Mouse (Mus musculus) hindbrain, embryonic 10.5 days (tissue): ENCODE data around the gene Rasgef1a. TPM values are rescaled to one million over a fixed set of nuclear protein-coding genes. Genes with fewer than 3 reads are reported as not detected.
A peak's percentile ranks its signal among the peaks of the same experiment; 100 is the strongest.

Source experiments
- DNase-seq: peaks from one replicate; pipeline ENCODE4 v3.0.0-alpha.2; 2017; ENCODE audit warnings: low spot score
- H3K27ac ChIP-seq: fragments of 300-500 bp; sonication (generic); 2 replicates; pipeline ENCODE4 v1.5.1; 2016; ENCODE audit warnings: mild to moderate bottlenecking, moderate library complexity
- H3K27me3 ChIP-seq: fragments of 300-500 bp; sonication (generic); 2 replicates; pipeline ENCODE4 v1.6.1; 2016; ENCODE audit warnings: mild to moderate bottlenecking; ENCODE audit not compliant: poor library complexity, insufficient read depth, severe bottlenecking
- H3K36me3 ChIP-seq: fragments of 300-500 bp; sonication (generic); 2 replicates; pipeline ENCODE4 v1.6.1; 2016; ENCODE audit warnings: mild to moderate bottlenecking, moderate library complexity
- H3K4me1 ChIP-seq: fragments of 300-500 bp; sonication (generic); replicated peaks from 2 replicates; pipeline ENCODE4 v1.6.1; 2016; ENCODE audit warnings: mild to moderate bottlenecking
- H3K4me3 ChIP-seq: fragments of 300-500 bp; sonication (generic); 2 replicates; pipeline ENCODE4 v1.5.1; 2016; ENCODE audit warnings: mild to moderate bottlenecking, moderate library complexity
- H3K9me3 ChIP-seq: fragments of 300-500 bp; sonication (generic); 2 replicates; pipeline ENCODE4 v1.6.1; 2016; ENCODE audit warnings: mild to moderate bottlenecking, moderate library complexity
- WGBS: fragments of 180-500 bp; shearing (Covaris S2); methylation state at CpG from one replicate; pipeline ENCODE4 v1.1.7; 2016; 5-methylcytosine and 5-hydroxymethylcytosine counted together
- polyA plus RNA-seq: library from polyadenylated mRNA; unstranded; fragments of >200 nt; fragmentation: Nextera tagmentation; extraction: Ambion mirVana; gene quantifications from 2 replicates; pipeline ENCODE4 v1.2.1, GENCODE M21; 2016

Gene Rasgef1a
- polyA plus RNA-seq, 1 experiment from 2014 or later = not detected

DNA sequence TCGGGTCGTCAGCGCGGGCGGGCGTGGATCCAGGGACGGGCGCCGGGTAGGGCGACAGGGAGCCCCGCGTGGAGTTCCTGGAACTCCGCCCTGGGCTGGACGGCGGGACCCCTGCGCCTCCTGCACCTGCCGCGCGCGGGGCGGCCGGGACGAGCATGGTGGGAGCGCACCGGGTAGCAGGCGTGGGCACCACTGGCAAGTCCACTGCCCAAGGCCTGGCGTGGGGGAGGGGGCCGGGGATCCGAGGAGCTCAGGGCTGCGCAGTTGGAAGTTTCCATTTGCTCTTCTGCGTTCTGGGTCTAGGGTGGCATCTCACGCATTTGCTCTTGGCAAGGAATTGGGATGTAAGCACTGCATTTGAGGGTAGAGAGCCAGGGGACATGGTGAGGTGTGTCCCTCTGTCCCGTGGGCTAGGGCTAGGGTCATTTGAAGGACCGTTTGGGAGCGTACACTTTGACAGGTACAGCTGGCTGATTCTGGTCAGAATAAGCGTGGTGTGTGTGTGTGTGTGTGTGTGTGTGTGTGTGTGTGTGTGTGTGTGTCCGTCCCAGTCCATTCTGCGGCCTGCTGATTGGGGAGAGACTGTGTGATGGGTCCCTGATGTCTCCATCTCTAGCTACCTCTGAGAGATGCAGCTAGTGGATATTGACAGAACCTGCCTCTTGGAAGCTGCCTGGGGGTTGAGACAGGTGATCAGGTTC, 528 bp downstream of the Rasgef1a start:
- Histone ChIP-seq H3K27me3 (peaks cover 66% of the 10 kb centered on the region), H3K36me3 (no peaks in the 10 kb centered on the region), H3K9me3 (no peaks in the 10 kb centered on the region), H3K4me1 (peaks cover 23% of the 10 kb centered on the region), H3K27ac (peak overlapping the region; percentile 5; the same call in 1 of the 2 replicates), H3K4me3 (peak overlapping the region; percentile 57)
- WGBS = 12% methylated on average over 38 of the region's 38 CpGs
- peak; percentile 12 for DNase-seq

DNA sequence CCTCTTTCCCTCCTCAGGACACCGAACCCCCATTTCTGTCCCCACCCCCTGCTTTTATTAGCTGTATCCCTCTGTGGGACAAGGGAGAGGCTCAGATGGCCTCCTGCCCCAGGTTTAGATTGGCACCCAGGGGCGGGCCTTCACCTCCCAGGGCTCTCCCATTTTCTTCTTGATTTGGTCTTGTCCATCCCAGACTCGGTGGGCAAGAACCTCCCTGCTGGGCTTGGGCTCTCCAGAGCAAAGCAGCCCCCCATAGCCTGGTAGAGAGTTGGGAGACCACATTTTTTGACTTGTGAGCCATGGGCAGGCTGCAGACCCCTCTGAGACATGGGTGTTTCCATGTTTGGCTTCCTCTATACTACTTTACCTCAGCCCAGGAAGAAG, 1.1 kb downstream of the Rasgef1a start:
- no peak overlapping the region for H3K4me3 ChIP-seq
- peaks cover 71% of the 10 kb centered on the region for H3K27me3 ChIP-seq
- WGBS = 71% methylated on average over 3 of the region's 3 CpGs
- H3K36me3 ChIP-seq = no peaks in the 10 kb centered on the region
- no peaks in the 10 kb centered on the region for H3K9me3 ChIP-seq
- DNase-seq = no peak
- H3K27ac ChIP-seq = no peak overlapping the region
- peaks cover 23% of the 10 kb centered on the region for H3K4me1 ChIP-seq

DNA sequence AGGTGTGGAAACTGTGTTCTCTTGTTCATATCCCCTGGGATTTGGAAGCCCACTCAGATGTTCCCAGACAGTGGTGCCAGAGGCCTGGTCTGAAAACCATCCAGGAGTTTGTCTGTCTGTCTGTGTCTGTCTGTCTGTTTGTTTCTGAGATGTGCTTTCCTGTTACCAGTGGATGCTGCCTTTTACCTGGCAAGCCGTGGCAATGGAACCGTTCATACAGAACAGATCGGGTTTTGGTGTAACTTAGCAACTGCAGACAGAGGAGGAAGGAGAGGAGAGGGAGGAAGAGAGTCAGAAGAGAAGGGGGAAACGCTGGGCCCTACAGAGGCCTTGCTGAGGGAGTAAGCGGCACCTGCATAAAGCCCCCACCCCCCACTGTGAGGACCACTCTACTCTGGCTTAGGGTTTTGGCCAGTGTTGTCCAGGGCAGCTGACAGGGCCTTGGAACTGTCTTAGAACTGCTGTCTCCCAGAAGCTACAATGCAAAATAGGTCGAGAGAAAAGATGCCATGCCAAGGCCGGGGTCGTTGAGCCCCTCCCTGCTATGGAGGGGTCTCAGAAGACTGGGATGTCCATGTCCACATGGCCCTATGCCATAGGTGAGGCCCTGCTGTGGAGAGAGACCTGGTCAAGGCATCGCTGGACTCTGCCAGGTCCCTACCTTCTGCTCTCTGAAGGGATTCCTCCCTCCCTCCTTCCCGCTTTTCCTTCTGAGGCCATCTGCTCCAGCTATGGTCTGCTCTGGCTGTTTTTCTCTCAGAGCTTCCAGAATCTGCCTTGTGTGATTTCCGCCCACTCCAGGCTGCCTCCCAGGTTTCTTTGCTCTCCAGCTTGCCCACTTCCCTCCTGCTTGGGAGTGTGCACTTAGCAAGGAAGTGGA, 2.0 kb downstream of the Rasgef1a start:
- H3K4me3 ChIP-seq = no peak overlapping the region
- H3K27ac ChIP-seq = no peak overlapping the region
- H3K27me3 ChIP-seq = peaks cover 81% of the 10 kb centered on the region
- no peaks in the 10 kb centered on the region for H3K36me3 ChIP-seq
- DNase-seq = no peak
- peaks cover 23% of the 10 kb centered on the region for H3K4me1 ChIP-seq
- 75% methylated on average over 11 of the region's 11 CpGs for WGBS
- no peaks in the 10 kb centered on the region for H3K9me3 ChIP-seq

DNA sequence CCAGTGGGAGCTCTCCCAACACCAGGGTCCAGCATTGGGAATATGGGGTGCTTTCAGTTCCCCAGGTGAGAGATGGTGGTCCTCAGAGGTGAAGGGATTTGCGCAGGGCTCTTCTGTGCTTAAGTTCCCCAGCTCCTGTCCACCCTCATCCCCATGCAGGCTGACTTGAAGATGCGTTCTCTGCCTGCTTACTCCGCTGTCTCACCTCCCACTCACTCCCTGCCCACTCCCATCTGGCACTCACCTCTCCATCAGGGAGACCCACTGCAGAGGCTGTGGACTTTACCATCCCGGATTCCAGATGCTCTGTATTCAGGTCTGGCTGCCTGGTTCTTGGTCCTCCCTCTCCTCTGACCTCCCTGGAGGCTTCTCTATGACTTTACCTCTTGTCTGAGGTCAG, 3.6 kb downstream of the Rasgef1a start:
- H3K4me1 ChIP-seq = peaks cover 34% of the 10 kb centered on the region
- H3K9me3 ChIP-seq = no peaks in the 10 kb centered on the region
- no peak overlapping the region for H3K4me3 ChIP-seq
- H3K36me3 ChIP-seq = no peaks in the 10 kb centered on the region
- H3K27me3 ChIP-seq = peaks cover 84% of the 10 kb centered on the region
- no peak for DNase-seq
- WGBS = 79% methylated on average over 4 of the region's 4 CpGs
- H3K27ac ChIP-seq = no peak overlapping the region

DNA sequence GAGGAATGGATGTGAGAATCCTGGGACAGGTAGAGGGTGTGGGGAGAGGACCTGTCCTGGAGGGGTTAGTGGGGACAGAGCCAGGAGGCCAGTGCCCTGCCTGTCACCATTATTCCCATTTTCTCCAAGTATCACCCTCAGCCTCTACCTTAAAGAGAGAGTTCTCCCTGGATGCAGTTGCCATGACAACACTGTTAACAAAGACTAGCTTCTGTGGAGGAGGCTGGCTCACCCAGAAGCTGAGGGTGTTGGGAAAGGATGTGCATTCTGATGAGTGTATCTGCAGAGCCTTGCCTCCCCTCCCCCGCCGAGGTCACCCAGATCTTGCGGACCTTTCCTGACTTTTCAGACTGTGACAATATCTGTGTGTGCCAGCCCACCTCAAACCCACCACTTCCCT, 4.7 kb downstream of the Rasgef1a start:
- no peak for DNase-seq
- H3K9me3 ChIP-seq = no peaks in the 10 kb centered on the region
- WGBS = 66% methylated on average over 3 of the region's 3 CpGs
- H3K27me3 ChIP-seq = peaks cover 73% of the 10 kb centered on the region
- H3K27ac ChIP-seq = no peak overlapping the region
- H3K4me3 ChIP-seq = no peak overlapping the region
- peaks cover 32% of the 10 kb centered on the region for H3K4me1 ChIP-seq
- no peaks in the 10 kb centered on the region for H3K36me3 ChIP-seq

DNA sequence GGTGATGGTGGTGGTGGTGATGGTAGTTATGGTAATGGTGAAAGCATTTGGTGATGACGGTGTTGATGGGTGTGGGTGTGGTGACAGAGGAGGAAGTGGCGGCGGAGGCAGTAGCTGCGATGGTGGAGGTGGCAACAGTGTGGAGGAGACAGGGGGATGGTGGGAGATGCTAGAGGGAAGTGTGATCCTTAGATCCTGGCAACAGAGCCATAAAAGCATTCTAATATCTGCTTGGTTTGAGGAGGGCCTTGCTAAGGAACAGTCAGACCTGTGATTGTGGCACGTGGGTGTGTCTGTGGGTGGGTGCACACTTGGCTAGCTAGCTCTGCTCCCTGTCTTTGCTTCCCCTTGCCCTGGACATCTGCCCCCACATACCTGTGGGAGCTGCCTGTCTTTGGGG, 7.4 kb downstream of the Rasgef1a start:
- Histone ChIP-seq H3K9me3 (no peaks in the 10 kb centered on the region), H3K4me3 (no peak overlapping the region), H3K36me3 (no peaks in the 10 kb centered on the region), H3K4me1 (peaks cover 25% of the 10 kb centered on the region), H3K27me3 (peaks cover 46% of the 10 kb centered on the region), H3K27ac (no peak overlapping the region)
- WGBS = 81% methylated on average over 5 of the region's 5 CpGs
- DNase-seq = no peak

DNA sequence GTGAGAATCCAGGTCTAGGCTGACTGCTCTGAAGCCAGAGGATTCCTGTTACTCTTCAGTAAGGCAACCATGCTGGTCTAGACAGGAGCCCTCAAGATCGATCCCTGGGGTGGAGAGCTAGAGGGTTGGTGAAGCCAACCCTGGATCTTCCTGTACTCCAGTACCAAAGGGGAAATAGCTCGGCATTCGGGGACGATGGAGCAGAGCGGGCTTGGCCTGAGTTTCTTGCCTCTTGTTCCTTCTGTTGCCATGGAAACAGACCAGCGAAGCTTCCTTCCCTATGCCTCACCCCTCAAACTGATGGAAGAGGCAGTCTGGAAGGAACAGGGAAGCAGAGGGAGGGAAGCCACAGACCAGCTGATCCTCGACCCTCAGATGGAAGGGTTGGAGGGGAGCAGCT, 8.3 kb downstream of the Rasgef1a start:
- Histone ChIP-seq H3K27ac (no peak overlapping the region), H3K4me3 (no peak overlapping the region), H3K4me1 (peaks cover 25% of the 10 kb centered on the region), H3K9me3 (no peaks in the 10 kb centered on the region), H3K27me3 (peaks cover 37% of the 10 kb centered on the region), H3K36me3 (no peaks in the 10 kb centered on the region)
- peak; percentile 25 for DNase-seq
- WGBS = 31% methylated on average over 7 of the region's 7 CpGs

DNA sequence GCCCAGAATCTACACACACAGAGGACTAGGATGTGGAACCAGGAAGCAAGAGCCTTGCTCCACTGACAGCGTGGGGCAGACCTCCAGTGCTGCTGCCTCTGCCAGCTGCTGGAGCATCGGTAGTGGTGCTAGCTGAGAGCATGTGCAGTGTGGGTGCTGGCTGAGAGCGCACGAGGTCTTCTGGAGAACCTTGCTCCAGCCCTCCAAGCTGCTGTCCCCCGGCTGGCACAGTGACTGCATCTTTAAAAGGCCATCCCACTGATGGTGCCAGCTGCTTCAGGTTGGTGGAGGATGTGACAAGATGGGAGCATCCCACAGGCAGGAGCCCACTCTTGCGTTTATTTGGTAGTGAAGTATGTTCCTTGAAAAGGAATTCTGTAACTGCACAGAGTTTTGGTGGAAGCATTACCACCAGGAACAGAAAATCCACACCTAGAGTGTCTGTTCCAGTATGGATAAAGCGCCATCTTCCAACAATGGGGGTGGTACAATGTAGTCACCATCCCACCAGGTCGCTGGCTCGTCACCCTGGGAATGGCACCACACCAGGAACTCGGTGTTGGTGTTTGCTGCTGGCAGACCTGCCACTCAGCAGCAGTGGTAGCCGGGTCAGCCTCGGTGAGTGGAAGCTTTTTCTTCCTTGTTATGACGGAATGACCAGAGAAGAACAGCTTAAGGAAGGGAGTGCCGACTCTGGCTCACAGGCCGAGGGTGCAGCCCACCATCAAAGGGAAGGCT, 11.8 kb downstream of the Rasgef1a start:
- H3K4me3 ChIP-seq = no peak overlapping the region
- WGBS = 73% methylated on average over 15 of the region's 15 CpGs
- peaks cover 12% of the 10 kb centered on the region for H3K4me1 ChIP-seq
- no peak overlapping the region for H3K27ac ChIP-seq
- H3K36me3 ChIP-seq = no peaks in the 10 kb centered on the region
- H3K27me3 ChIP-seq = peaks cover 13% of the 10 kb centered on the region
- no peak for DNase-seq
- H3K9me3 ChIP-seq = no peaks in the 10 kb centered on the region

DNA sequence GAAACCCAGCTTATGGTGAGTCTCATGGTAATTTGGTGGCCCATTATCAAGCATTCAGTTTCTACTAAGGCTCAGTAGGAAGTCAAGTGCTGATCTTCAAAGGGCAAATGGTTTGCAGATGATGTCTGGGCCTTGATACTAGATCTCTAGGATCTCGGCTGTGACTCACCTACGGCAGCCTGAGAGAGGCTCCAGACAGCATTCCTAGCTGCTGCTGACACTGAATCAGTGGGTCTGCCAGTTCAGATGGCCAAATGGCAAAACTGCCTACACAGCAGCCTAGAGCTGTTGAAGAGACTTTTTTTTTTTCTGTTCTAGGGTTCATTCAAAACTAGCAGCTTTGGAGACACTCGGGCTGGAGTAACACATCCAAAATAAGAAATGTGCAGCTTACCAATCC, 15.8 kb downstream of the Rasgef1a start:
- no peaks in the 10 kb centered on the region for H3K36me3 ChIP-seq
- no peaks in the 10 kb centered on the region for H3K4me1 ChIP-seq
- H3K9me3 ChIP-seq = no peaks in the 10 kb centered on the region
- no peak overlapping the region for H3K27ac ChIP-seq
- no peak overlapping the region for H3K4me3 ChIP-seq
- no peak for DNase-seq
- no peaks in the 10 kb centered on the region for H3K27me3 ChIP-seq
- 85% methylated on average over 3 of the region's 3 CpGs for WGBS

DNA sequence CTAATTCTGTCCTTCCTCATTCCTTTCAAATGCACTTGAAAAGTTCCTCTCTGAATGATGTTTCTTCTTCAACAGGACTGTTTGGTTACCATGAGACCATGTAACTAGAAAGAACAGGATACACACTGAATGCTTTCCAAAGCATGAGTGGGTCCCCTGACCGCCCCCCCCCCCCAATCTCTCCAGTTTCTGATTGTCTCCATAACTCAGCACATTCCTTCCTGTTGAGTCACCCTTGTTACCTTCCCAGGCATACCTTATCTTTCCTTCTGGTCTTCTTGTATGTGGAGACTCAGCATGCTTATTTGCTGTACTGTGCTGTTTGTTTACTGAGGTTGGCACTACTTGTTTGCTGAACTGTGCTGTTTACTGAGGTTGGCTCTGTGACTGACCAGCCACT, 20.2 kb downstream of the Rasgef1a start:
- Histone ChIP-seq H3K36me3 (no peaks in the 10 kb centered on the region), H3K9me3 (no peaks in the 10 kb centered on the region), H3K4me3 (no peak overlapping the region), H3K27ac (no peak overlapping the region), H3K4me1 (no peaks in the 10 kb centered on the region), H3K27me3 (no peaks in the 10 kb centered on the region)
- WGBS = 89% methylated on average over 1 of the region's 1 CpGs
- no peak for DNase-seq

DNA sequence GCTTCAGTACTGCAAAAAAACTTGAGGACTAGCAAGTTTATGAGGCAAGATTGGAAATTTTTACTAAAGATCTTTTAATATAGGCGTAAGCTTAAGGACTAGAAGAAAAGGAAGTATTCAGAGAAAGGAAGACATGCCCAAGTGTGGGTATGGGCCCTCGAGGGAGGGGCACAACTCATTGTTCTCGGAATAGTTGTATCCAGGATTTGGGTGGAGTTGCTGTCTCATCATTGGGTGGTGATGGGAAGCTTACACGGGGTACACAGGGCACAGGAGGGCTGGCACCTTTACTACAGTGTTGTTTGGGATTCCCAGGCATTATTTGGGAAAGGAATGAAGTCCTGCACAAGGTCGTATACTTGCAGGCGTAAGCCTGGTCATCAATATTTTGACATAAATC, 24.4 kb downstream of the Rasgef1a start:
- no peaks in the 10 kb centered on the region for H3K4me1 ChIP-seq
- no peaks in the 10 kb centered on the region for H3K9me3 ChIP-seq
- WGBS = 79% methylated on average over 6 of the region's 6 CpGs
- no peak overlapping the region for H3K4me3 ChIP-seq
- DNase-seq = no peak
- H3K27me3 ChIP-seq = no peaks in the 10 kb centered on the region
- no peak overlapping the region for H3K27ac ChIP-seq
- H3K36me3 ChIP-seq = no peaks in the 10 kb centered on the region

DNA sequence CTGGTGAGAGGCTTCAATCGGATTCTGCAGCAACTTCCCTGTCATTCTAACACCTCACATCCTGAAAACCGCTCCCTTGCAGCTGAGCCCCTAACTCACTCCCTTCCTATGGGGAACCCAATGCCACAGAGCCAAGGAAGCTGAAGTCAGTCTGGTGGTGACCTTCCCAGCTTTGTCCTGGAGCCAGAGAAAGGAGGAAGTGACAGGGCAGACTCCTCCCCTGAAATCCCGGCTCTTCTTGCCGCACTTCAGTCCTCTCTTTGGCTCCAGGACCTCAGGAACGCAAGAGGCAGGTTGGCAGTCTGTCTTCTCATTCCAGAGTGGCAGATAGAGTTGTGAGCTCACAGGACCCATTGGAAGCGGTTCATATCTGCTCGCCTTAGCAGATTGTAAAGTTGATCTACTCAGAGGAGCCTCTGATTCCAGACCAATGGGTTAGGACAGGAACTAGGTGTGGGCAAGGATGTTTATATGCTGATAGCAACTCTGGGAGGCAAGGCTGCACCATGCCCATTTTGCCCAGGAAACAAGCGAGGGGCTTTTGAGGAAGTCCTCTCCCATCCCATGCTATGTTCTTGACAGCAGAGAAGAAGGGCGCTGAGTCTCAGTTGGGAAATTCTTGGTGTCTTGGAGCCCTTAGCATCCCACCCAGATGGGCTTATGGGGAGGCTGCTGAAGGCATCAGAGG, 25.0 kb downstream of the Rasgef1a start:
- DNase-seq = no peak
- no peaks in the 10 kb centered on the region for H3K4me1 ChIP-seq
- H3K27me3 ChIP-seq = no peaks in the 10 kb centered on the region
- H3K9me3 ChIP-seq = no peaks in the 10 kb centered on the region
- no peaks in the 10 kb centered on the region for H3K36me3 ChIP-seq
- H3K4me3 ChIP-seq = no peak overlapping the region
- 82% methylated on average over 9 of the region's 9 CpGs for whole genome bisulfite sequencing
- H3K27ac ChIP-seq = no peak overlapping the region
